Mouse (Mus musculus) T-cell, adult 66 days (primary cell): ENCODE data around the gene Prss37. TPM values are rescaled to one million over a fixed set of nuclear protein-coding genes. Genes with fewer than 3 reads are reported as not detected.

Source experiments
- total RNA-seq, 2 experiments: library from RNA; stranded (reverse); gene quantifications; 3 replicates in 1 of 2; 4 replicates in 1 of 2; pipeline ENCODE4 v1.2.4; 2023

Gene Prss37
- not detected for total RNA-seq

DNA sequence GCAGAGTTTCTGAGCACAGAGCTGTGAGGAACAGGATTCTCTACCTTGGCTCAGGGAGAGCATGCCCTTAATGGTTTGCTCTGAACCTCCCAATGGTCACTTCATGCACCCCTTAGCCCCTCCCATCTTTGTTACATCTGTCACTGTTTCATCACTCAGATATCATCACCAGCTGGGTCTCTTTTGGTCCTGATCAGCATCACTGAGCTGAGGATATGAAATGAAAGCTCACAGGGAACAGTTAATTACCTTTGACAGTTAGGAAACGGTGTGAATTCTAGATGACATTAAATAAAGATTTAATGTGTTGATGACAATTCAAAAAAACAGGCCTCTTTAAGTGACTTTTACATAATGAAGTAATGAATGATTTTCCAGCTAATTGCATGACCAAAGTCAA lies at the start of gene Prss37:
TSS of gene Prss37 (minus strand) at position 101 of the 400 bp plus-strand sequence.

DNA sequence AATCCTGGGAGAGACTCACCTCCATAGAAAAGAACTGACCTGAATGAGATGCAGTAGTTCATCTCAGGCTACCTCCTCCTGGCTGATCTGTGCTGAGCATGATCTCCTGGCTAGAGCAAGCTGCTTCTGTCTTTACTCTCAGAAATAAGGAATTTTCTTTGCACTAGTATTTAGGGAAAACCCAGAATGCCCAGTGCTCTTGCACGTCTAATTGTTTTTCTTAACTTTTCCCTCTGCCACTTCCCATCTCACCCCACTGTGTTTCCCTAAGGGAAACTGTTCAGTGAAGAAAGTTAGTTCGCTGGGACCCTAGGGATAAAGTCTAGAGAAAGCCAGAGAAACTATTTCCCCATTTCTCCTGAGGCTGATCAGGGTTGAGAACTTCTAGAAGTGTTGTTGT lies 35.6 kb upstream of the Prss37 start, which contains the start of gene Olfr461:
TSS of gene Olfr461 (minus strand) at position 101 of the 400 bp plus-strand sequence.

DNA sequence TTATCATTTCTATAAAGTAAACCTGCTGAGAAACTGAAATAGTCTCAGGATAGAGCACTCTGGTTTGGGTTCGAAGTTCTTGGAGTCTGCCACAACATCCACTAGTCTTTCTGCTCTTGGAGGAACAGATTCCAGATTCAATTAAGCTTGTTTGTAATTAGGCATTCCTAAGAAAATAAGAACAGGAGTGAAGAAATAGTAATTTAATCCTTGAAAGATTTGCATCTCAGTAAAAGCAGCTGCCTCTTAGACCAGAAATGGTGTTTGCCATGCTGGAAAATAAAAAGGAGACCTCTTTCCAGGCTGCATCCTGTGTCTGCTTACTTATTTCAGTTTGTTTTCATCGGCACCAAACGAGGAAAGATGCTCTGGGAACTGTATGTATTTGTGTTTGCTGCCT lies 26.1 kb downstream of the Prss37 start, which contains the start of gene Tas2r108:
TSS of gene Tas2r108 (plus strand) at position 301 of the 400 bp plus-strand sequence.

DNA sequence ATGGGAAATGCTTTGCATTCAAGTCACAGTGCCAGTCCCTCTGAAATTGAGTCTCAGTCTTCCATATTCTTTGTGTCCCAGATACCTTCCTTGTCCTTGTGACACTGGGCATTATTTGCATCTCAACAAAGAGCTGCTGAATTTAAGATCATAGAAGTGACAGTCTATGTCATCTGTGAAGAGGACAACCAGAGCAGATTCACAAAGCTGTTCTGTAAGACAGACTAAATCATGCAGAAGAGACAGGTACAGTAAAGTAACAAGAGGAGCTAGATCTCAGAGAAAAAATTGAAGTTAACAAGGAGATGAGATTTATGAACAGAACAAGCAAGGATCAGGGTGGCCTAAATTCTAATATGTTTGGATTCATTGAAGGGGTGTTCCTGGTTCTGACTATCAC lies 28.4 kb downstream of the Prss37 start, which contains the start of gene Tas2r137:
TSS of gene Tas2r137 (plus strand) at position 301 of the 400 bp plus-strand sequence.

DNA sequence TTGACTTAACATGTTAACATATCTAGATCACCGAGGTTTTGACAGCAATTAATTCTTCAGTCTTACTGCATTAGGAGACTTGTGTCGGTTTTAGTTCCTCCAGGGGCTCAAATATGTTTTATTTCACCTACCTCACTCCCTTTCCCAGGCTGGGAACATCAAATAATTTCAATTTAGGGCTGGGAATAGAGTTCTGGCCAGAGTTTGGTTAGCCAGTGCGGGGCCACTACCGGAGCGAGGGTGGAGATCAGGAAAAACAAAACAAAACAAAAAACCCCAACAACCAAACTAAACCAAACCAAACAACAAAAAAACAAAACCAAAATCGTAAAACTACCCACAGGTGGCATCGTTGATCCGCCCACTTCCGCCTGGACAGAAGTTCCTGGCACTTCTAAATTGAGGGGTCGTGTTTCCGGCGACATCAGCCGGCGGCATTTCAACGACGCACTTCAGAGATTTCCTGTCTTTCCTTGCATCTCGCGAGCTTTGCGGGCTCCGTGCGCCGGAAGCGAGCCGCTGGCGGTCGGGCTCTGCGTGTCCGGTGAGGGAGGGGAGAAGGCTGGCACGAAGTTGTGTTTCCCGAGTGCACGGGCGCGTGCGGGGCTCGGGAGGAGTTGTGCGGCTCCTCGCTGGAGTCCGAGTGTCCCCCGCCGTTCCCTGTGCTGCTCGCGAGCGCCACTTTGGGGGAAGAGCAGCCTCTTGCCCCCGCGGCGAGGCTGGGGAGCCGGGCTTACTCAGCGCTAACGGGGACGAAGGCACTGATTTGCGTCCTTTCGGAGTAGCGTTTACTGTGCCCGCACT lies 48.2 kb downstream of the Prss37 start, which contains the start of gene Ssbp1:
TSS of gene Ssbp1 (plus strand) at position 437 of the 804 bp plus-strand sequence.

Other genes with a start within 250 kb of the Prss37 start
- gene Agk, start 194.3 kb downstream of the Prss37 start, total RNA-seq, result 10 to 100 TPM; 50.2 to 50.8 TPM
- 10 to 100 TPM; 20.5 to 21.9 TPM for gene E330009J07Rik, start 83.4 kb downstream of the Prss37 start, total RNA-seq
- gene Wee2, start 80.4 kb downstream of the Prss37 start, total RNA-seq, result not detected
- 10 to 100 TPM; 63.7 to 65.6 TPM for gene Ssbp1, start 48.2 kb downstream of the Prss37 start, total RNA-seq
- gene Tas2r137, start 28.3 kb downstream of the Prss37 start, total RNA-seq, result under 1 TPM in 1 of 2 experiments, not detected in 1; 0.53 TPM
- gene Tas2r108, start 26.0 kb downstream of the Prss37 start, total RNA-seq, result not detected
- gene Olfr461, start 35.5 kb upstream of the Prss37 start, total RNA-seq, result not detected
- not detected for gene Olfr460, start 50.0 kb upstream of the Prss37 start, total RNA-seq
- not detected for gene Clec5a, start 66.3 kb upstream of the Prss37 start, total RNA-seq
- gene Tas2r138, start 93.8 kb upstream of the Prss37 start, total RNA-seq, result not detected
- gene Mgam, start 109.3 kb upstream of the Prss37 start, total RNA-seq, result not detected